Mouse (Mus musculus): Measurements from ENCODE around the gene Pex7.
A peak's percentile ranks its signal among the peaks of the same experiment; 100 is the strongest.

The Pex7 gene

DNA sequence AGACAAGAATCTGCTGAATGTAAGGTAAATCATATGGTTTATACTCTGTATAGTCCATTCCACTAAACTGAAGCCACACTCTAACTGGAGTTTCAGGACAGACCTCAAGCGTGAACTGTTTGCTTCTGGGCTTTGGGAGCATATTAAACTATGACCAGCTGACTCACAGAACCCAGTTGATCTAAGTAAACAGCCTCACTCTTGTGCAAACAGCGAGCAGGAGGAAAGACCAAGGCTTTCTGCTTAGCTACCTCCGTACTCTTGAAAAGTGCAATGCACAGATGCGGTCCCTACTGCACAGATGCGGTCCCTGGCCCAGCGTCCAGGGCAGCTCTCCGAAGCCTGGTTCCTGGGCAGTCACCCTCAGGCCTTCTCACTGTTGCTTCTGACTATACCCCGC, 30.2 kb downstream of the Pex7 start:
- DNase-seq (ENCODE audit: low read depth), result no peak

DNA sequence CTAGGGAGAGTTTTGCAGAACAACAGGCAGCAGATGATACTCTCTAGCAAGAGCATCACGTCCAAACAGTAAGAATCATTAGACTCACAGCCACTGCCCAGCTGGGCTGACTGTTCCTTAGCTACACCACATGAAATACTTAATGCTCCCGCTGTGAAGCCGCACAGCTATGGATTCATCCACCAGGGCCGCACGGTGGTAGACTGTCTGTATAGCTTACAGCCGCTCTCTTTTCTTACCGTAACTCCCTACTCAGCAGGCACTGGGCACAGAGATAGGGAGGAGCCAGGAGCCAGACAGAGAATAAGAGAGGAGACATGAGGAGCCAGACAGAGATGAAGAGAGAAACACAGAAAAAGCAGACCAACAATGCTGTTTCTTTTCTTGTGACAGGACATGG, 30.8 kb downstream of the Pex7 start:
- DNase-seq (ENCODE audit: low read depth), result no peak

DNA sequence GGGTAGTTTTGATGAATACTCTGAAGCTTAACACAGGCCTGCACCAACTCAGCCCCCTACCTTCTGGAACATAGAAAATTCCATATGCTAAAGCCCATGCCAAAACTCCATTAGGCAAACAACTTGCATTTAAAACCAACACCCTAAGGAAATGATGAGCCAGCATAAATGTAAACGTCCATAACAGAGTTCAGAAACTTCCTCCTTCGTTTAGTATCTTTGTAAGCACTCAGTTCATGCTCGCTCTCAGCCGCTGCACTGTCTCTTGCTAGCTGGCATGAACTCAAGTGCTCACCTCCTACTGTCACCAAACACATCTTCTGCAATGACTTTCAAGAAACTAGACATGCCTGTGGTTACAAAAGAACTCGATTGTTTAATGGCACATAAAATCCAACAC, 32.1 kb downstream of the Pex7 start:
- no peak for DNase-seq (ENCODE audit: low read depth)

DNA sequence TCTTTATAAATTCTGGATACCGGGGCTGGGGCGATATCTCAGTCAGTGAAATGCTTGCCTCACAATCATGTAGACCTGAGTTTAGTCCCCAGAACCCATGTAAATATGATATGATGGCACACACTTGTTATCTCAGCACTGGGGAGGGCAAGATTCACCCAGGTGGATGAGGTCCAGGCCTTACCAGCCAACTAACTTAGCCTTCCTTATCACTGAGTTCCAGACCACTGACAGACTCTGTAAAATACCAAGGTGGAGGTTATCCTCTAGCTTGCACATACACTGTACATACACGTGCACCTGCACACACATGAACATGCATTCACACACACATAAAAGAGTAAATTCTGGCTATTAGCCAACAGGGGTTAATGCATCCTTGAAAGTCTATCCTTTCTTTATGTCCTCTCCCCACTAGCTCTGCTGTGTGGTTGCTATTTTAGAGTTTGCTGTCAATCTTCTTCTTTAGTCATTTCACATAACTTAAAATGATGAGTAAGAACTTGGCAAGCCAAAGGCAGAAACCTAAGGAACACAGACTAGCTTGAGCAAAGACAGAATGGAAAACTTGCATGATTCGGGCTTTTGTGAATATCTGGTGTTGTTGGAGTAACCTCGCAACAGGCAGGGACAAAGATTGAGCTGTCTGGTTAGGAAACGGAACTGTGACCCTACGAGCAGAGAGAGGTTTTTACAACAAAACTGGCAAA, 51.7 kb downstream of the Pex7 start:
- DNase-seq (ENCODE audit: low read depth), result peak; percentile 14

DNA sequence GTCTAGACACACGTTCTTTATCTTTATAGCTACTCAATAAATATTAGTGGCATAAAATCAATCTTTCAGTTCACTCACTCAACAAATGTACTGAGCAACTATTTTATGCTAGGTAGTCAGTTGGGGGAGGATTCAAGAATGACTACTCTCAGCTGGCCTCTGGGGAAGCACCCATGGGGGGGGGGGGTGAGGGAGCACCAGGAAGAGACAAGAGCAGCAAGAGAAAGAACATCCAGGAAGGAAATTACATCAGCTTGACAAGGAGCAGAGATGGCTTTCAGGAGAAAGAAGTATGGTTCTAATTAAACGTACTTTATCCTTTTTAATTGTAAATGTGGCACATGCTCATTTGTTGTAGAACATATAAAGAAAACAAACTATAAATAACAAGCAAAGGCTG, 53.9 kb downstream of the Pex7 start:
- no peak for DNase-seq (ENCODE audit: low read depth)

DNA sequence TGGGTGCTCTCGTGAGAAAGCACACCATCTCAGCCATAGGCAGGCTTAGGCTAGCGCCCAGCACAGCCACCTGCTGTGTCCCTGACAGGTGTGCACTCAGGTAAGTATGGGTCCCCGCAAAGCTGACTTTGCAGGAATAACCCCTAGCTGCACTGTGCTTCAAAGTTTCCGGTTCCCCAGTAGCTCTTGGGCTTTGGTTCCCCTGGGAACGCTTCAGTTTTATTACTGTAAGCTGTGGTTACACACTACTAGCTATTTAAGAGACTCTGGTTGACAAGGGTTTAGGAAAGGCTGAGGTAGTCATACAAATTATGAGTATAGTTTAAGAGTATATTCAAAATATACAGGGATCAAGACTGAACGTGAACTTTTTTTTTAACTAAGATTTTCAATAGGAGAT, 54.7 kb downstream of the Pex7 start:
- DNase-seq (ENCODE audit: low read depth), result no peak

DNA sequence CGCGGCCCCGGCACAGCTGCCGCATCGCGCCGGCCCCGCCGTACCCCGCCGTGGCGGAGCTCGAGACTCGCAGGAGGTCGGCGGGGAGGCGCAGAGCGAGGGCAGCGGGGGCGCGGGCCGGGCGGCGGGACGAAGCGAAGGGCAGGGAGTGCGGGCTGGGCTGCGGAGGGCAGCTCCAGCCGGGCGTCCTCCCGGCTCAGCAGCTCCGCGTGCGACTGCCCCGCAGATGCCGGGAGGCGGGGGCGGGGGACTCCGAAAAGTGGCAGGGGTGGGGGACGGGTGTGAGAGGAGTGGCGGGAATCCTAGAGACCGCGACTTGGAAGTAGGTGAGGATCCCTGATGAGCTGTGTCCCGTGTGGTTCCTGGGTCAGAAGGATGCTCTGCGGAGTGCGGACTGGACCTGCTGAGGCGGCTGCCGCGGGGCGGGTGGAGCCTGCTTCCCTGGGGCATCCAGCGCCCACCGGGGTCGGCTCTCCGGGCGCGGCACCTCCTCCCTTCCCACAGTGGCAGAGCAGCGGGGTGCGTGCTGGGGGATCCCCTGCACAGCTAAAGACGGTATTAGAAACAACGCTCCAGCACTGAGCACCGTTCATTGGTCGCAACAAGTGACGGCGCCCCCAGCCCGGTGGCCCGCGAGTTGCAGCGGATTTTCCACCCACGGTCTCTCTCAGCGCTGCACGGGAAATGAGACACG, 56.3 kb downstream of the Pex7 start, which contains the start of gene Slc35d3:
Gene Slc35d3, minus strand, starts transcription at position 462 of the 694 bp plus-strand sequence.
- DNase-seq (ENCODE audit: low read depth), result no peak

DNA sequence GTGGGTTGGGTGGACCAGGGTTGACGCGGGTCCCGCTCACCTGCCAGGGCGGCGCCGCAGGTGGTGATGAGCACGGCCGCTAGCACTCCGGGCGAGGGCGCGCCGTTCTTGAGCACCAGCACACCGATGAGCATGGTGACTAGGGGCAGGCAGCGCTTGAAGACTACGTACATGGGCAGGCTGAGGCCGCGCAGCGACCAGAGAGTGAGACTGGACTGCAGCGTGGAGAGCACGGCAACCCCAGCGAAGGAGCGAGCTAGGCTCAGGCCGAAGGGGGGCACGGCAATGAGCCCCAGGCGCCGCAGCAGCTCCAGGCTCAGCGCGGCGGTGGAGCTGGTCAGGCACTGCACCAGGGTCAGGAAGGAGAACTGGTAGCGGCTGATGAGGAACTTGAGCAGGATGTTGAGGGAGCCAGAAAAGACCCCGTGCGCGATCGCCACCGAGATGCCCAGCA, 56.9 kb downstream of the Pex7 start:
- no peak for DNase-seq (ENCODE audit: low read depth)

DNA sequence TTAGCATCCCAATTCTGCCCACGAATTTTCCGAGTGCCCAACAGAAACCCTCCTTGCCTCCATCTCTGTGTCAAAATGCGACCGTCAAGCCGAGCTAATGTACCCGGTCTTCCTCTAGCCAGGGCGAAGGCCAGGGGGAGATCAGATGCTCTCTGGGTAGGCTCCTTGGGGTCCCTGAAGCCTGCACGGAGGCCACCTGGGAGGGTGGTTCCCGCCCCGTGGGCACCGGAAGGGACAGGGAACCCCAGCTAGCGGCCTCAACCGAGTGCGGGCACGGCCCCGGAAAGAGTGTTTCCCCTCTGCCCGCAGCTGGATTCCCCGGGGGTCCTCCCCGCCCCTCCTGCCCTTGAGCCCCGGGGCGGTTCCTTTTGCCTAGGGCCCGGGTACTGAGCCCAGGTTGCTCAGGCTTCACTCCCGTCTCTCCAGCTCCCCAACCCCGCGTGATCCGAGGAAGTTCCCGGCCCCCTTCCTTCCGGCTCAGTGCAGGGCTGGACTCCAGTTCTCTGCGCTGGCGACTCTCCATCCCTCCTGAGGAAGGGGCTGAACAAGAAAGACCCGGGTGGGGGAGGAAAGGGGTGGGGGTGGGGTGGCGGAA, 57.6 kb downstream of the Pex7 start:
- no peak for DNase-seq (ENCODE audit: low read depth)

DNA sequence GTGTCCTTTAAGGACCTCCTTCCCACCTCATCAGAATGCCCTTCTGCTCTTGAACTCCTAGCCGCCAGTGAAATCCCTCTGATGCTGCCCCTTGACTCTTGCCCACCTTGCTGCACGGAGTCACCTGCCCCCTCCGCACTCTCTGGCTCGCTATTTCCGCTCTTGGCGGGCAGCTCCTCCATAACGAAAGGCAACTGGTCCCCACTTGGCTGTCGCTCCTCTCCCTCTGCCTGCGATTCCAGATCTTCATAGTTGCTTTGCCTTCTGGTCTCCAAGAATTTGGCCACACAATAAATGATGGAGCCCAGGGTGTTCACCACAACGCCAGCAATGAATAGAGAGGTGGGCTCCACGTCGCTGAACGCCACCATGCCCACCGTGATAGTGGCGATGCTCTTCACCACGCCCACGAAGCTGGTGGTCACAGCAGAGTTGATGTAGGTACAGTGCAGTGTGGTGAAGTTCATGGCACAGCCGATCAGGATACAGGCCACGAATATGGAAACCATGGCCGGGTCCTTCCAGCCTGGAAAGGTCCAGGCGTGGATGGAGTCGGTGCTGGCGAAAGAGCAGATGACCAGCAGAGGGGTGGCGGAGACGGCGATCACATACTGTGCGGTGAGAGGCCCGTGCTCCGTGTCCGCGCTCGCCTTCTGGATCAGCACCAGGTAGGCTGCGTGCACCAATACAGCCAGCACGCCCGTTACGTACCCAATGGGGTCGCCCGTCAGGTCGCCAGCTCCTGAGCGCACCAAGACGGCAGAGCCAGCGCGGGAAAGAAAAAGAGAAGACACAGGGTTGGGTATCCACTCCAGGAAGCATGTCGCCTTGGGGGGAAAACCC, 58.3 kb downstream of the Pex7 start:
- DNase-seq (ENCODE audit: low read depth), result no peak

DNA sequence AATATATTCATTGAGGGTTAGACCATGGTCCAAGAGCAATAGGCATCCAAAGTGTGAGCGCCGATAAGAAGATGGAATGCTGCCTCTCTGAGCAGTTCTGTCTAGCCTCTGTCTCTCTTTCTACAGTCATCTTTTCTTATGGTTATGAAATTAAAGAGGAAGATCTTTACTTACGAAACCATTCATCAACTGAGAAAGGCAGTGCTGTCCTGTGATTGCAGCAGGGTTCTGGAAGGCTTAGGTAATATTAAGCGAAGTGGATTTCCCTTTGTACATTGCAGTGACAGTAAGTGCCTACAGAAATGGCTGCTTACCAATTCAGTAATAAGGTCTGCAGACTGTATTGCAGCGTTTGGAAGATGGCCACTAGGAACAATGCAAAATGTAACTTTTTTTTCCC, 67.7 kb downstream of the Pex7 start:
- no peak for DNase-seq (ENCODE audit: low read depth)

DNA sequence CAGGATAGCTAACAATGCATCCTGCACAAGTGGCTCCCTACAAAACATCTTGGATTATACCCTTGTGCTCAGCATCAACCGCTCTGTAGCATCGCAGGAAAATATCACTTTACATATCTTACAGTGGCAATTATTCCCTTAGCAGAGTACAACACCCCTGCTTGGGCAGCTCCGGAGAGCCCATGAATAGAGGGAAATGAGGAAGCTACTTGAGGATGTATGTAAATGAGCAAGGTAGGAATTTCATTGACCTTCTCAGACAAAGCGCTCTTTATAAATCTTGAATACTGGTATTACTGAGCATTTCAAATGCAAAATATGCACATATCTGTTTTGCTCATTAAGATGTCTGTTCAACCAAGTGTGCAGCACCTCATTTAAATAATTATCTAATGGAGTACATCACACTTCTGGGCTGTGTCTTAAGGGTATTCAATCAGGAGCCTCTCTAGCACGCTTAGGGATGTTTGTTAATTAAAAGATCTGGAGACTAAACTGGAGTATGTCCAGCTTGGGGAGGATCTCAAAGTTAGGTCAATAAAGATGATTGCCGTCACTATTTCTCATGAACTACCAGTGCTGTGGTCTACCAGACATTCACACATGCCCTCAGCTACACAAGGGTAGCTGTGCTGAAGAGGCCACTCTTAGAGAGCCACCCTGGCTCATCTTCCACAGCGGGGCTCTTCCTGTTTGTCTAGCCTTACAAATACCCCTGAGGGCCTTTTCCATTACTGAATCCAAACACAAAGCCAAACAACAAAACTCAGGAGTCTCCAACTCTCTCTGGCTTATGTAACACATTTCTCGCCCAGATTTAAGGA, 71.4 kb downstream of the Pex7 start:
- no peak for DNase-seq (ENCODE audit: low read depth)

DNA sequence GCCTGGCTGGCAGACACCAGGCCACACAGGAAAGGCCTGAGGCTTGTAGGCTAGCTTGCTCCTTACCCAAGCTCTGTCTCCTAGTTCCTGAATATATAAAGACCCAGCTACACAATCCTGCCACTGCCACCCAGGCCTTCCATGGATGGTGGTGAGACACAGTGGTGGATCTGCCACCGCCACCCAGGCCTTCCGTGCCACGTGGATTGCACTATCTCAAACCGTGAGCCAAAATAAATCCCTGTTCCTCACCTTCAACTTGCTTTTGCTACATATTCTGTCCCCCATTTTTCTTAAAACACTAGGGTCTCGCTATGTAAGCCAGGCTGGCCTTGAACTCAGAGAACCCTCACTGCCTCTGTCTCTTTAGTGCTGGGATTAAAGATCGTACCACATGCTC, 73.3 kb downstream of the Pex7 start:
- DNase-seq (ENCODE audit: low read depth), result no peak

DNA sequence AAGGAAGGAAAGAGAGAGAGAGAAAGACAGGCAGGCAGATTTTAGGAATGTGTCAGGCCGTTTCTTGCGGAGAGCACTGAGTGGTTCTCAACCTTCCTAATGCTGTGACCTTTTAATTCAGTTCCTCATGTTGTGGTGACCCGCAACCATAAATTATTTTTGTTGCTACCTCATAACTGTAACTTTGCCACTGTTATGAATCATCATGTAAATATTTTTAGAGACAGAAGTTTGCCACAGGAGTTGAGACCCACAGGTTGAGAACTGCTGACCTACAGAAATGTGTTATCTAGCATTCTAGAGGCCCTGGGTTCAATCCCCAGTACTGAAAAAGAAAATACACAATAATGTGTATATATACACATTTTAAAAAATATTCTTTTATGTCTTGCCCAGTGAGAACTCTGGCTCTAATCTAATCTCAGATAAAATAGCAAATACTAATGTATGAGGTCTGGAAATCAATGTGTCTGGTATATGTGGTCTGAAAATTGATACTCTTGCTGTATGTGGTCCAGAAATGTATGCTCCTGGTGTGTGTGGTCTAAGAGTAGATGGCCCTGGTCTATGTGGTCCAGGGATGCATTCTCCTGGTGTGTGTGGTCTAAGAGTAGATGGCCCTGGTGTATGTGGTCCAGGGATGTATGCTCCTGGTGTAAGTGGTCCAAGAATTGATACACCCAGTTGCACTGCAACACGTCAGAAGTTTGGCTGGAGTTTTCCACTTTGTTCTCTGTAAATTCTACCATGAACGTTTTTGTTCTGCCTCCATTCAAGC, 76.2 kb downstream of the Pex7 start:
- DNase-seq (ENCODE audit: low read depth), result no peak

DNA sequence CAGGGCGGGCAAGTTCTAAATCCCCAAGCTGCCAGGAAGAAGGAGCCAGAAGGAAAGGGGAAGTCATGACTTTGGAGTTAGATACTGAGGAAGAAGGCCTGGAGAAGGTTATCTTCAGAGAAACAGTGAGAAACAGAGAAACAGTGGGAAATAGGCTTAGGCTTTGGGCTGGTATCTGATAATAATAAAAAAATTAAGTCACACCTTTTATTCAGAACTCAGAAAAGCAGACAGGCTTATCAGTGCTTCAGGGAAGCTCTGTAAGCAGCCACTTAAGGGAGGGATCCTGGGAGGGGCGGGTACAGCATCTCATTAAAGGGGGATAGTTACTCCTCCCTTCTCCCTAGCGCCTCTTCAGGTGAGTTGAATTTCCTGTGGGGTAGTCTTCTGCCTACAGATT, 86.5 kb downstream of the Pex7 start:
- no peak for DNase-seq (ENCODE audit: low read depth)

DNA sequence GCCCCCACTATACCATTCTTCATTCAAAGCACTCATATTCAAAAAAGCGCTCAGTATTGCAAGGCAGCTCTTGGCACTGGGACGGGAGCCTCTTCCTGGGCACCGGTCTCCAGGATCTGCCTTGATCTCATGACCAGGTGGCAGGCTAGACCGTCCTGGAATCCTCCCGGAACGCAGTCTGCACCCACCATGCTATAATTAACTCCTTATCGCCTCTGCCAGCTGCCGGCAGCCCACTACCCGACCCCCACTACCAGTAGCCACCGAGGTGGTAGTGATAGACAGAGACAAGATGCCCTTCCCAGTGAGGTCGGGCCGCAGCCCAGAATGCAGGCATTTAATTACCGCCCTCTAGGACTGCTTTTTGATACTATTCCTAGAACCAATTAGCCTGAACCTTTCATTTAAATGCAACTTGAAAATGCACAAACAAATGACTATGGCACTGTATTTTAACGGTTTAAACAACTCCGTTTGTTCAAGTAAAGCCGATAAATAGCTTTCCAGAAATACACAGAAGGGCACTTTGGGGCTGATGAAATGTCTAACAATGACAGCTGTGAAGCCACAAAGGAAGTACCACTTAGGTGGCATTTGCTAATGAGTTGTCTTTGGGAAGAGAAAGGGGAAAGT, 88.7 kb downstream of the Pex7 start:
- no peak for DNase-seq (ENCODE audit: low read depth)

DNA sequence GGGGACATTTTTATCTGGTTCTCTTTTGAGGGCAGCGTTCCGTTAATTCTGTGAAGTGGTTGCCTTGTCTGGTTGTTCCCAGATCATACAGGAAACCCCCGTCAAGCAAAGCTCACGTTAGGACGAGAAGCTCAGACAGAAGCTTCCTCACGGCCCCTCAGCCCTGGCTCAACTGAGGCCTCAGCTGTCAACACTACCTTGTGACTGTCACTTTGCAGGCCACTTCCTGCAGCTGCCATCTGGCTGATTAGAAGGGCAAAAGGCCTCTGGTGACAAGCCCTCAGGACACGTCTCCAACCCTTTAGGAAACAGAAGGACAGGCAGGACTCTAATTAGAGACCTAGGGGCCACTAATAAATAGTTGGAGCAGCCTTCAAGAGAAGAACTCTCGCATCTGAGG, 92.1 kb downstream of the Pex7 start:
- no peak for DNase-seq (ENCODE audit: low read depth)

DNA sequence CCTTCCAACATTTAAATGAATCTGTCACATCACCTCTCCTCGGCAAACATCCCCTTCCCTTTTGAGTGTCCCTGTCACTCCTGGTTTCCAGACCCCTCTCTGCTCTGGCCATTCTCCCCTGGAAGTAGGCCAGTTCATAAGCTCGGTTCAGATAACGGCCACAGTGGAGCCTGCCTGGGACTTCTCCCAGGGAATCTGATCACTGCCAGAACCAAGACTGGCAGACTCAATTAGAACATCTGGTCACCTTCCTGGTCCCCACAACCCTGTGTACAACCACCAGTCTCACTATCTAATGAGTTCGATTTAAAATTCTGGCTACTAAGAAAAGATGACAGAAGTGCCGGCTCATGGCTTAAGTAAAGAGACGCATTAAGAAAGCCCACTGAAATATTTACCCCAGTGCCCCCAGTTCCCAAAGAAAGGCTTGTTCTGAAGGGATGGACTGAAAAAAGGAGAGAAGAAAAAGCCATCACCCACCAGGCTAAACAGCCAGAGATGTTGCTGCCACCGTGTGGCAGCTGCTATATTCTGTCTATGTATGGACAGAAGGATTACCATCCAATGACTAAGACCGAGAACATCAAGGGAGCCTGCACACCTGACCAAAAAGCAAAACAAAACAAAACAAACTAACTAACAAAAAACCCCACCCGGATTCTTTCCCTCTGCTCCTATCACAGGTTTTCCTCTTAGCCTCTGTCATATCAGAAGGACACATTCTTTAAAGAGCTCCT, 95.9 kb downstream of the Pex7 start:
- peak; percentile 12 for DNase-seq (ENCODE audit: low read depth)

DNA sequence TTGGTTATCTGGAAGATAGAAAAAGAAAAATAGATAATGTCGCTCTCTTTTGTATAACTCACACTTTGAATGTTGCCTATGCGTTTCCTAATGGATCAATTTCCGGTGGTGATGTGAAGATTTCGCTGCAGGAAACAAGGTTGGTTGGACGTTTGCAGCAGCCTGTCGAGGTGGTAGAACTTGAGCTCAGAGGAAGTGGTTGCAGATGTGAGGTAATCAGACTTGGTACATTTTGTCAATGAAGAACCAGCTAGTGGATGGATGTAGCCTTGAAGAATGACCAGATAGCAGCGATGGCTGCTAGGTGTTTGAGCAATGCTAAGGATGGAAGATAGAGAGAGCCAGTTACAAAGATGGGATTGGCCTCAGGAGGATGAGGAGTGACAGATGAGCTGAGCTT, 102.7 kb downstream of the Pex7 start:
- DNase-seq (ENCODE audit: low read depth), result no peak
